In the genomic region with DNA sequence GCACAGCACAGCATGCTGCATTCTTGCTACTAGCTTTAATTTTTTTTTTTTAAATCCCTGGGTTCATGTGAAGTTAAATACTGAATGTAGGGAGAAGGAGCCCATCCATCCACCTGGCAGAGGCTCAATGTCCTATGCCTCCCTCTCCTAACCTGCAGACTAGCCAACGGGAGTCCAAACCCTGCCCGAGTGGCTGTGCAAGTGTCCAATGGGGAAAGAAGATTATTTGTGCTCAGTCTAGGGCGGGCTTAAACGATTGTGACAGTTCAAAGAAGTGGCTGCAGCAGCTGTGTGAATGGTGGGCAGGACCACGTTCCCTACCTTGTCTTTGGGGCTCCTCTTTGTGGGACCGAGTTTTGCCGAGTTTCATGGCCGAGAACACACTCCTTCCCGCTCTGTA, we compare ENCODE assay signal across 10 mouse cellular contexts. TPM values are rescaled to one million over a fixed set of nuclear protein-coding genes. Genes with fewer than 3 reads are reported as not detected.
DNase-seq lines count a peak whose midpoint lies in the region; ATAC-seq and TF ChIP-seq lines count a peak whose summit lies in the region.
"Had no signal": no experiment of that assay in that cellular context is flagged by ENCODE, and none has a peak within 500 bp of the region (broad histone marks: within the 10 kb centered on the region; RNA-seq: fewer than 3 reads in every experiment).

No protein-coding gene starts in this region.

- 0 out of 2 replicates have a peak overlapping the region, but pooled peaks have one; percentile 6 for H3K4me2 ChIP-seq in kidney, embryonic 14.5 days (replicated peaks; ENCODE audit: low read depth, low read length)
- peak overlapping the region; percentile 28; the same call in 1 of the 2 replicates for H3K4me2 ChIP-seq in hindbrain, embryonic 14.5 days (replicated peaks)
- H3K4me2 ChIP-seq: lung, embryonic 15.5 days had no signal

- WGBS in kidney, embryonic 14.5 days: 26% methylated on average over 9 of the region's 9 CpGs
- WGBS in hindbrain, embryonic 14.5 days: 11% methylated on average over 9 of the region's 9 CpGs

- H3K9ac ChIP-seq in kidney, embryonic 14.5 days (ENCODE audit: low read depth, low read length): no peak overlapping the region
- no peak overlapping the region for H3K9ac ChIP-seq in ES-E14 (ENCODE audit: insufficient read depth, low read depth, low read length, poor library complexity, severe bottlenecking)
- H3K9ac ChIP-seq in hindbrain, embryonic 14.5 days: 0 out of 2 replicates have a peak overlapping the region, but pooled peaks have one; percentile 1
- H3K9ac ChIP-seq: lung, embryonic 15.5 days had no signal

- DNase-seq in kidney, adult 11 months: no peak
- no peak for DNase-seq in ES-E14 (ENCODE audit: low read depth, low spot score)
- DNase-seq in embryo, embryonic 10 days (ENCODE audit: low spot score): peak; percentile 59
- DNase-seq in hindbrain, embryonic 14.5 days (ENCODE audit: low spot score): peak; percentile 39
- no peak for DNase-seq in gastrocnemius, postnatal 10 days
- DNase-seq in layer of hippocampus, adult 9-11 months: no peak
- DNase-seq: kidney, adult 2 months had no signal

- no peak overlapping the region for H3K4me3 ChIP-seq in kidney, embryonic 14.5 days (ENCODE audit: low read length)
- peak overlapping the region in 1 of 2 experiments; percentile 39; a peak in 1 of 4 replicates for H3K4me3 ChIP-seq in ES-E14 (ENCODE audit: insufficient read depth in 1 of 2, low read depth in 1 of 2, low read length in 2 of 2, poor library complexity in 1 of 2, severe bottlenecking in 1 of 2)
- H3K4me3 ChIP-seq in hindbrain, embryonic 14.5 days (replicated peaks; ENCODE audit: low read length): no peak overlapping the region
- H3K4me3 ChIP-seq: lung, embryonic 15.5 days had no signal

- in situ Hi-C loops in ES-E14 (cut with MboI; ENCODE audit: low sequenced_read_pairs in 2 of 2, unreplicated experiment in 2 of 2): no loop called here

- H3K27me3 ChIP-seq in kidney, embryonic 14.5 days (ENCODE audit: control insufficient read depth, insufficient read depth, low read length): no peaks in the 10 kb centered on the region
- H3K27me3 ChIP-seq in hindbrain, embryonic 14.5 days (ENCODE audit: control insufficient read depth, insufficient read depth, low read length): no peaks in the 10 kb centered on the region
- H3K27me3 ChIP-seq: lung, embryonic 15.5 days had no signal

- ATAC-seq in kidney, embryonic 14.5 days (ENCODE audit: low FRiP score, low TSS enrichment): no peak
- no peak; the same call in 1 of the 2 replicates for ATAC-seq in hindbrain, embryonic 14.5 days (ENCODE audit: low FRiP score)
- ATAC-seq in CD4-positive, CD25-positive, alpha-beta regulatory T cell, adult 4 months: no peak

- no peaks in the 10 kb centered on the region for H3K4me1 ChIP-seq in kidney, embryonic 14.5 days (ENCODE audit: control insufficient read depth, insufficient read depth, low read length)
- H3K4me1 ChIP-seq in ES-E14 (ENCODE audit: control insufficient read depth in 2 of 2, insufficient read depth in 2 of 2, low read length in 2 of 2, poor library complexity in 1 of 2): no peaks in the 10 kb centered on the region; a peak in 1 of 4 replicates
- H3K4me1 ChIP-seq in hindbrain, embryonic 14.5 days (replicated peaks; ENCODE audit: control insufficient read depth, insufficient read depth, low read length): peaks cover 8% of the 10 kb centered on the region
- H3K4me1 ChIP-seq: lung, embryonic 15.5 days had no signal

- no peaks in the 10 kb centered on the region for H3K36me3 ChIP-seq in kidney, embryonic 14.5 days (ENCODE audit: control insufficient read depth, insufficient read depth, low read length)
- H3K36me3 ChIP-seq in ES-E14 (ENCODE audit: control insufficient read depth, insufficient read depth, low read length, poor library complexity, severe bottlenecking): no peaks in the 10 kb centered on the region
- no peaks in the 10 kb centered on the region for H3K36me3 ChIP-seq in hindbrain, embryonic 14.5 days (replicated peaks; ENCODE audit: control insufficient read depth, insufficient read depth)
- H3K36me3 ChIP-seq: lung, embryonic 15.5 days had no signal

- no peaks in the 10 kb centered on the region for H3K9me3 ChIP-seq in kidney, embryonic 14.5 days (ENCODE audit: control insufficient read depth, low read length)
- H3K9me3 ChIP-seq in ES-E14 (ENCODE audit: control insufficient read depth, insufficient read depth, low read depth, low read length): no peaks in the 10 kb centered on the region
- H3K9me3 ChIP-seq in hindbrain, embryonic 14.5 days (ENCODE audit: control insufficient read depth, low read length): no peaks in the 10 kb centered on the region
- H3K9me3 ChIP-seq: lung, embryonic 15.5 days had no signal

- no peak overlapping the region for H3K27ac ChIP-seq in kidney, embryonic 14.5 days (ENCODE audit: low read depth, low read length)
- no peak overlapping the region for H3K27ac ChIP-seq in ES-E14 (ENCODE audit: insufficient read depth, low read depth, low read length, poor library complexity, severe bottlenecking)
- H3K27ac ChIP-seq in hindbrain, embryonic 14.5 days: no peak overlapping the region
- H3K27ac ChIP-seq: lung, embryonic 15.5 days had no signal

TF ChIP-seq in ES-E14, 5 proteins besides CTCF, POLR2A, EP300 and RAD21:
- TF ChIP-seq CHD2 (IDR thresholded peaks at IDR 0.05; ENCODE audit: low read depth, low read length) (0 out of 2 replicates have a peak, but pooled peaks have one; percentile 57), MAFK (IDR thresholded peaks at IDR 0.05; ENCODE audit: insufficient read depth, low read depth, low read length) (no peak), HCFC1 (IDR thresholded peaks at IDR 0.05; ENCODE audit: borderline replicate concordance, insufficient read depth, low read length) (no peak), ZC3H11A (IDR thresholded peaks at IDR 0.05; ENCODE audit: borderline replicate concordance, low read depth, low read length) (no peak), ZNF384 (IDR thresholded peaks at IDR 0.05; ENCODE audit: low read depth, low read length) (no peak)
TF ChIP-seq in ES-E14: peak in this region for 1.

RNA-seq across cellular contexts. Expression of gene Otof, which starts 54.9 kb away (rescaled TPM):
- 0.03 and 0.09 TPM in 2 replicates for polyA plus RNA-seq in kidney, embryonic 14.5 days (2014; fragmentation: Nextera tagmentation; extraction: Ambion mirVana)
- total RNA-seq in ES-E14 (2012; rRNA removed): 0.18 and 0.26 TPM in 2 replicates
- 4.2 and 4.7 TPM in 2 replicates for polyA plus RNA-seq in hindbrain, embryonic 14.5 days (2014; fragmentation: Nextera tagmentation; extraction: Ambion mirVana)
- total RNA-seq in gastrocnemius, postnatal 10 days (2021): under 1 TPM; 0.35 to 0.36 TPM
- not detected for polyA plus RNA-seq in CD4-positive, CD25-positive, alpha-beta regulatory T cell, adult 4 months (2017; shearing (Covaris generic))

RNA-seq across cellular contexts. Expression of gene 1700001C02Rik, which starts 59.0 kb away (rescaled TPM):
- polyA plus RNA-seq in kidney, embryonic 14.5 days (2014; fragmentation: Nextera tagmentation; extraction: Ambion mirVana): not detected in 2 replicates
- not detected in 2 replicates for total RNA-seq in ES-E14 (2012; rRNA removed)
- 2.8 and 3.3 TPM in 2 replicates for polyA plus RNA-seq in hindbrain, embryonic 14.5 days (2014; fragmentation: Nextera tagmentation; extraction: Ambion mirVana)
- total RNA-seq in gastrocnemius, postnatal 10 days (2021): not detected
- not detected for polyA plus RNA-seq in CD4-positive, CD25-positive, alpha-beta regulatory T cell, adult 4 months (2017; shearing (Covaris generic))
- polyA plus RNA-seq: kidney, adult 2 months had no signal

Comparison
In these comparisons a context has a peak if more than half of its experiments do, and no peak if none do; other contexts are left out.
1. DNase-seq: peak in embryo, embryonic 10 days (single experiment) and hindbrain, embryonic 14.5 days (single experiment); none in kidney, adult 11 months (single experiment), ES-E14 (single experiment), gastrocnemius, postnatal 10 days (single experiment) and layer of hippocampus, adult 9-11 months (single experiment).